Mouse (Mus musculus) forebrain, embryonic 13.5 days (tissue): Measurements from ENCODE around the gene Col15a1. TPM values are rescaled to one million over a fixed set of nuclear protein-coding genes. Genes with fewer than 3 reads are reported as not detected.

ENCODE experiments used
- ATAC-seq: fragments of 200-750 bp; cut with Nextera tagmentation; 2 replicates; pipeline ENCODE4 v1.8.0; 2017
- H3K27ac ChIP-seq: fragments of 300-500 bp; sonication (generic); 2 replicates; pipeline ENCODE4 v1.5.1; 2015; ENCODE audit warnings: inconsistent platforms, mild to moderate bottlenecking, moderate library complexity
- H3K27me3 ChIP-seq: fragments of 300-500 bp; sonication (generic); 2 replicates; pipeline ENCODE4 v1.6.1; 2015; ENCODE audit warnings: mild to moderate bottlenecking, inconsistent platforms
- H3K36me3 ChIP-seq: fragments of 300-500 bp; sonication (generic); 2 replicates; pipeline ENCODE4 v1.6.1; 2015; ENCODE audit warnings: mild to moderate bottlenecking, inconsistent platforms; ENCODE audit not compliant: poor library complexity, severe bottlenecking
- H3K4me1 ChIP-seq: fragments of 300-500 bp; sonication (generic); 2 replicates; pipeline ENCODE4 v1.6.1; 2015; ENCODE audit warnings: inconsistent platforms
- H3K4me2 ChIP-seq: fragments of 300-500 bp; sonication (generic); 2 replicates; pipeline ENCODE4 v1.6.1; 2015; ENCODE audit warnings: inconsistent platforms, mild to moderate bottlenecking, moderate library complexity
- H3K4me3 ChIP-seq: fragments of 300-500 bp; sonication (generic); 2 replicates; pipeline ENCODE4 v1.5.1; 2015; ENCODE audit warnings: mild to moderate bottlenecking, inconsistent platforms
- H3K9ac ChIP-seq: fragments of 300-500 bp; sonication (generic); 2 replicates; pipeline ENCODE4 v1.6.1; 2015; ENCODE audit warnings: mild to moderate bottlenecking, inconsistent platforms
- H3K9me3 ChIP-seq: fragments of 300-500 bp; sonication (generic); replicated peaks from 2 replicates; pipeline ENCODE4 v1.6.1; 2016; ENCODE audit warnings: inconsistent platforms
- WGBS: fragments of 180-500 bp; shearing (Covaris S2); methylation state at CpG from one replicate; pipeline ENCODE4 v1.1.7; 2015; 5-methylcytosine and 5-hydroxymethylcytosine counted together
- polyA plus RNA-seq: library from polyadenylated mRNA; unstranded; fragments of >200 nt; fragmentation: Nextera tagmentation; extraction: Ambion mirVana; gene quantifications from 2 replicates; pipeline ENCODE4 v1.2.1, GENCODE M21; 2015

The Col15a1 gene
- polyA plus RNA-seq, 1 experiment from 2014 or later: 2.4 TPM

- Histone ChIP-seq H3K27ac (no peak overlapping the region), H3K9me3 (no peaks in the 10 kb centered on the region), H3K4me3 (no peak overlapping the region), H3K36me3 (no peaks in the 10 kb centered on the region), H3K9ac (no peak overlapping the region), H3K27me3 (no peaks in the 10 kb centered on the region), H3K4me2 (no peak overlapping the region), H3K4me1 (no peaks in the 10 kb centered on the region)
- ATAC-seq: no peak
- WGBS: 57% methylated on average over 4 of the region's 4 CpGs
Observed at GRCm38 (mm10) chr4:47292956-47293355, 85.0 kb downstream of the Col15a1 start.

DNA sequence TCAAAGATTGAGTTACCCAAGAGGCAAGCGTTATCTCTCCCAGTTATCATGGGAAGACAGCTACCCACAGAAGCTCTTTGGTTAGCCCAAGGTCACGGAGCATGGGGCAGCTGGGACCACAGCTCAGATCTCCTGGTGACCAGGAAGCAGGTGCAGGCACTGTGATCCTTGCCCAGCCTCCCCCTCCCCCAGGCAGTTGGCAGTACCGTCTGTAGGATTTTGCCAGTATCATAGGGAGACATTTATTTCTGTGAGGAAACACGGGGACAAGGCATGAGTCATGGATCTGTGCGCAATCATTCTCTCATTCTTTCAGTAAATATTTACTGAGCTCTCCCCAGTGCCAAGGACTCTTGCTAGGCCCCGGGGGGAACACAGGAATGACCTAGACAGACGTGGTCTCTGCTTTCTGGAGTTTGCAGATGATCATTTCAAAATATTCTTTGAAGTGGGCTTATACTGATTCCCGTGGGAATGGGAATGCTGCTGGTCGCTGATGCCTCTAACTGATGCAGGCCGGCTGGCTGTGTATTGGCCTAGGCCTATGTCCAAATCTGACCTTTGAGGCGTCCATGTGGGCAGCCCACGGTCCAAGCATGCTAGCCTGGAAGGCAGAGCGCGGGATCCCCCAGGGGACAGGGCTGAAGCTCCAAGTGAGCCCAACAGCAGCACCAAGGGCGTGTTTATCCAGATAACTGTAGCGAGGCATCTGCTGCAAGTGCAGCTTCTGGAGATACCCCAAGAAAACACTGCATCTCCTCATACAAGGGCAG is 86.0 kb downstream of the Col15a1 start:
- Histone ChIP-seq H3K4me1 (no peaks in the 10 kb centered on the region), H3K36me3 (no peaks in the 10 kb centered on the region), H3K27me3 (no peaks in the 10 kb centered on the region), H3K4me2 (no peak overlapping the region), H3K9ac (no peak overlapping the region), H3K9me3 (peaks cover 7% of the 10 kb centered on the region), H3K4me3 (no peak overlapping the region), H3K27ac (no peak overlapping the region)
- 82% methylated on average over 16 of the region's 16 CpGs for WGBS
- ATAC-seq: no peak

GRCm38 (mm10) chr4:47294544-47295070 is 86.6 kb downstream of the Col15a1 start:
- no peaks in the 10 kb centered on the region for H3K4me1 ChIP-seq
- ATAC-seq: no peak
- peaks cover 8% of the 10 kb centered on the region for H3K9me3 ChIP-seq
- no peaks in the 10 kb centered on the region for H3K27me3 ChIP-seq
- no peak overlapping the region for H3K4me2 ChIP-seq
- H3K4me3 ChIP-seq: no peak overlapping the region
- H3K27ac ChIP-seq: no peak overlapping the region
- H3K9ac ChIP-seq: no peak overlapping the region
- H3K36me3 ChIP-seq: no peaks in the 10 kb centered on the region
- WGBS: 92% methylated on average over 7 of the region's 7 CpGs

DNA sequence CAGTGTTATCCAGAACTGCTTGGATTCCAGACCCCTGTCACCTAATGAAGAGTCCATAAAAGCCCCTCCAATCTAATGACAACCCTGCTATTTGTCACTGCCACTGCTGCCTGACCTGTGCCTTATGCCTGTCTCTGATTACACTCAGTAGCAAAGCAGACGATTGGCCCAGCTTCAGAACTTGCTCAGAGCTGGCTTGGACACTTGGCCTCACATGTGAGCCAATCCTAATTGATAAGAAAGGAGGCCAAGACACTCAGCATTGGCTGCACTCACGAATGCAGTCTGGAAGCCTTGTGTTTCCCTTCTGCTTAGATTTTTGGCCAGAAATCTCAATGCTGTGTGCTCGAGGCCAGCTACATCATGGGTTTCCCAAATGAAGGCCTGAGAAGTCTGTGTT is 87.6 kb downstream of the Col15a1 start:
- Histone ChIP-seq H3K36me3 (no peaks in the 10 kb centered on the region), H3K27me3 (no peaks in the 10 kb centered on the region), H3K4me1 (no peaks in the 10 kb centered on the region), H3K4me3 (no peak overlapping the region), H3K4me2 (no peak overlapping the region), H3K9ac (no peak overlapping the region), H3K9me3 (peaks cover 8% of the 10 kb centered on the region), H3K27ac (no peak overlapping the region)
- ATAC-seq: no peak
- 69% methylated on average over 3 of the region's 3 CpGs for WGBS

- no peak overlapping the region for H3K4me3 ChIP-seq
- H3K27me3 ChIP-seq: no peaks in the 10 kb centered on the region
- no peak overlapping the region for H3K9ac ChIP-seq
- peaks cover 8% of the 10 kb centered on the region for H3K9me3 ChIP-seq
- H3K36me3 ChIP-seq: no peaks in the 10 kb centered on the region
- H3K27ac ChIP-seq: no peak overlapping the region
- WGBS: 83% methylated on average over 2 of the region's 2 CpGs
- no peak for ATAC-seq
- no peaks in the 10 kb centered on the region for H3K4me1 ChIP-seq
- H3K4me2 ChIP-seq: no peak overlapping the region
Observed at GRCm38 (mm10) chr4:47300701-47301100, 92.7 kb downstream of the Col15a1 start.

DNA sequence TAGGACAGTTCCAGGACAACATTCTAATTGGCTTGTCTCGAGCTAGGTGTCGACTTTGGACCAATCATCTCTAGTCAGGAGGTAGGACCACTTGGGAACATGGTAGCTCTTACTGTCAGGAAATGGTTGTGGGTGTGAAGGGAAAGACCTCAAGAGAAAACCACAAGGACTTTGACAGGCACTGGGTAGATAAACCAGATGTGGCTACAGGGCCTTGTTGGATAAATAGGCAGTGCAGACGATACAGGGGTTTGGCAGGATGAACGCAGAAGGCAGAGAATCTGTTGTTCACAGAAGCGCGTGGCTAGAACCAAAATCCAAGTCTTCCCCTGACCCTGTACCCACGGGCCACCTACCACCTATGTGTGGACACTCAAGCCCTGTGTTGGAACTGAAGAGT is 94.6 kb downstream of the Col15a1 start:
- H3K9ac ChIP-seq: no peak overlapping the region
- no peaks in the 10 kb centered on the region for H3K27me3 ChIP-seq
- WGBS: 90% methylated on average over 7 of the region's 7 CpGs

DNA sequence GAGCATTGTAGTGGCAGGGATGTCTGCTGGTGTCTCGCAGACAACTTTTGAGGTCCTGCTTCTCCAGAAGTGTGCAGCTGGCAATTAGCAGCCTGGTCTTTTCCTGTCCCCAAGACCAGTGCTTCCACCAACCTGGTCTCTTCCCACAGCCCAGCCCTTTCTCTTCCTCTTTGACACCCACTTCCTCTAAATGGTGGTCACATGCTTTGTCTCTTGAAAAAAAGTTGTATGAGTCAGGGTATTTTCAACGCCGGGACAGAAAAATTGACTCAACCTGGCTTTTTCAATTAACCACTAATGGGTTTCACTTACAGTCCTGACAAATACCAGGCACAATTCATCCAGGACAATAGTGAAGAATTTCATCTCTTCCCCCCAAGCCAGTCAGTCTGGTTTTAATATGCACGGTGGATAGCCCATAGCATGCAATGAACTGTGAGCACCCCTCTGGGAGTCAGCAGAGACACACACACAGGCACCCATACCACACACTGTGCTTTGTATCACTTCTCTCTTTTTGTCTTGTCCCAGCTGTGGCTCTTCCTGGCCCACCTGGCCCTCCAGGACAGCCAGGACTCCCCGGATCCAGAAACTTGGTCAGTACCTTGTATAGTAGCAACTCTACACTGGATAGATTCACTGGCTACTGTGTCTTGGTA is 95.5 kb downstream of the Col15a1 start:
- H3K9ac ChIP-seq: no peak overlapping the region
- H3K27ac ChIP-seq: no peak overlapping the region
- H3K9me3 ChIP-seq: peaks cover 6% of the 10 kb centered on the region
- H3K4me1 ChIP-seq: no peaks in the 10 kb centered on the region
- H3K4me2 ChIP-seq: no peak overlapping the region
- no peak for ATAC-seq
- 76% methylated on average over 5 of the region's 5 CpGs for whole genome bisulfite sequencing
- H3K27me3 ChIP-seq: no peaks in the 10 kb centered on the region
- H3K4me3 ChIP-seq: no peak overlapping the region
- no peaks in the 10 kb centered on the region for H3K36me3 ChIP-seq

More for the DNA sequence above, 94.6 kb downstream of the Col15a1 start:
- H3K4me3 ChIP-seq: no peak overlapping the region
- no peaks in the 10 kb centered on the region for H3K36me3 ChIP-seq
- no peak overlapping the region for H3K4me2 ChIP-seq
- no peak overlapping the region for H3K27ac ChIP-seq
- H3K4me1 ChIP-seq: no peaks in the 10 kb centered on the region
- no peak for ATAC-seq
- peaks cover 8% of the 10 kb centered on the region for H3K9me3 ChIP-seq

GRCm38 (mm10) chr4:47309886-47310625 is 102.1 kb downstream of the Col15a1 start:
- H3K9me3 ChIP-seq: no peaks in the 10 kb centered on the region
- H3K4me2 ChIP-seq: no peak overlapping the region
- H3K9ac ChIP-seq: no peak overlapping the region
- H3K4me3 ChIP-seq: no peak overlapping the region
- H3K4me1 ChIP-seq: no peaks in the 10 kb centered on the region
- no peaks in the 10 kb centered on the region for H3K27me3 ChIP-seq
- no peaks in the 10 kb centered on the region for H3K36me3 ChIP-seq
- no peak for ATAC-seq
- H3K27ac ChIP-seq: no peak overlapping the region
- 90% methylated on average over 12 of the region's 12 CpGs for WGBS

- no peaks in the 10 kb centered on the region for H3K9me3 ChIP-seq
- H3K9ac ChIP-seq: no peak overlapping the region
- no peaks in the 10 kb centered on the region for H3K4me1 ChIP-seq
- WGBS: 77% methylated on average over 6 of the region's 6 CpGs
- H3K27ac ChIP-seq: no peak overlapping the region
- no peak overlapping the region for H3K4me3 ChIP-seq
- H3K36me3 ChIP-seq: no peaks in the 10 kb centered on the region
- ATAC-seq: no peak
- no peaks in the 10 kb centered on the region for H3K27me3 ChIP-seq
- H3K4me2 ChIP-seq: no peak overlapping the region
Observed at GRCm38 (mm10) chr4:47310812-47311211, 102.9 kb downstream of the Col15a1 start.

- Histone ChIP-seq H3K9me3 (no peaks in the 10 kb centered on the region), H3K4me1 (no peaks in the 10 kb centered on the region), H3K4me3 (no peak overlapping the region), H3K27me3 (no peaks in the 10 kb centered on the region), H3K9ac (no peak overlapping the region), H3K27ac (no peak overlapping the region), H3K36me3 (no peaks in the 10 kb centered on the region), H3K4me2 (no peak overlapping the region)
- no peak for ATAC-seq
- 90% methylated on average over 6 of the region's 6 CpGs for WGBS
Observed at GRCm38 (mm10) chr4:47311467-47311866, 103.5 kb downstream of the Col15a1 start.

GRCm38 (mm10) chr4:47311929-47312328 is 104.0 kb downstream of the Col15a1 start:
- Histone ChIP-seq H3K9ac (no peak overlapping the region), H3K27ac (no peak overlapping the region), H3K27me3 (no peaks in the 10 kb centered on the region), H3K36me3 (no peaks in the 10 kb centered on the region), H3K4me1 (no peaks in the 10 kb centered on the region), H3K4me2 (no peak overlapping the region), H3K4me3 (no peak overlapping the region), H3K9me3 (no peaks in the 10 kb centered on the region)
- no peak for ATAC-seq
- WGBS: 73% methylated on average over 7 of the region's 7 CpGs

- no peaks in the 10 kb centered on the region for H3K9me3 ChIP-seq
- no peak overlapping the region for H3K9ac ChIP-seq
- no peaks in the 10 kb centered on the region for H3K4me1 ChIP-seq
- H3K27ac ChIP-seq: no peak overlapping the region
- H3K36me3 ChIP-seq: no peaks in the 10 kb centered on the region
- no peak overlapping the region for H3K4me2 ChIP-seq
- H3K4me3 ChIP-seq: no peak overlapping the region
- peak; percentile 45; the same call in 1 of the 2 replicates for ATAC-seq
- H3K27me3 ChIP-seq: no peaks in the 10 kb centered on the region
- WGBS: 77% methylated on average over 14 of the region's 14 CpGs
Observed at GRCm38 (mm10) chr4:47312676-47313075, 104.7 kb downstream of the Col15a1 start.
